Mouse (Mus musculus): ENCODE measurements around the gene Sox10. TPM values are rescaled to one million over a fixed set of nuclear protein-coding genes. Genes with fewer than 3 reads are reported as not detected.
A peak's percentile ranks its signal among the peaks of the same experiment; 100 is the strongest.

Sox10 gene
- polyA plus RNA-seq (2012; rRNA removed) = 68.1 and 80.8 TPM in 2 replicates

DNA sequence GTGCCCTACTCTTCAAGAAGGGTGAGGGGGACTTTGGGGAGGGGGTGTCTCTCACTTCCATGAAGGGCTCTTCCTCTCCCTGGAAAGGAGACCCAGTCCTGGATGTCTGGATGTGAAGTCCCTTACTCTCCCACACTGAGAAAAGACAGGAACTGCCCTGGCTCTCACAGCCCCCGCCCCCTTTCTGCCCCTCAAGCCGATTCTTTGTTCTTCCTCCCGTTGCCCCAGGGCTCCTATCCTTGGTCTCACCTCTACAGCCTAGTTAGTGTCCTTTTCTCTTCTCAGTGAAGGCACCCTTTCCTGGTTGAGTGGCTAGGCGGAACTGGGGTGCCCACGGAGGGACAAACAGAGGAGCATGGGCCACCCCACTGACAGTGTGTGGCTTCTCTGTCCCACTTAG is at the start of gene Sox10:
TSS of gene Sox10 (minus strand) at position 101 of the 400 bp plus-strand sequence.
- DNase-seq = no peak
- 77% methylated on average over 5 of the region's 5 CpGs for WGBS
- Histone ChIP-seq H3K4me1 (ENCODE audit: control insufficient read depth, insufficient read depth, low read length) (peaks cover 9% of the 10 kb centered on the region), H3K27ac (ENCODE audit: insufficient read depth, low read length) (peak within 1 kb of the TSS; percentile 23; the same call in 1 of the 2 replicates), H3K4me3 (replicated peaks; ENCODE audit: insufficient read depth, low read depth, low read length) (peak within 1 kb of the TSS; percentile 36), H3K27me3 (ENCODE audit: control insufficient read depth, insufficient read depth, low read length) (peaks cover 3% of the 10 kb centered on the region; the same call in 1 of the 2 replicates)
- TF ChIP-seq POLR2A (IDR thresholded peaks at IDR 0.05; ENCODE audit: borderline replicate concordance, insufficient read depth, low read length) (no peak), CTCF (IDR thresholded peaks at IDR 0.05; ENCODE audit: borderline replicate concordance, insufficient read depth, low read depth, low read length) (no peak)

- no peak overlapping the region for H3K4me3 ChIP-seq (replicated peaks; ENCODE audit: insufficient read depth, low read depth, low read length)
- TF ChIP-seq POLR2A (IDR thresholded peaks at IDR 0.05; ENCODE audit: borderline replicate concordance, insufficient read depth, low read length) (no peak), CTCF (IDR thresholded peaks at IDR 0.05; ENCODE audit: borderline replicate concordance, insufficient read depth, low read depth, low read length) (no peak)
- no peaks in the 10 kb centered on the region for H3K27me3 ChIP-seq (ENCODE audit: control insufficient read depth, insufficient read depth, low read length)
- no peaks in the 10 kb centered on the region for H3K4me1 ChIP-seq (ENCODE audit: control insufficient read depth, insufficient read depth, low read length)
- no peak for DNase-seq
- 49% methylated on average over 6 of the region's 6 CpGs for WGBS
- peak overlapping the region; percentile 62; the same call in 1 of the 2 replicates for H3K27ac ChIP-seq (ENCODE audit: insufficient read depth, low read length)
These were observed 48.6 kb upstream of the Sox10 start for GRCm38 (mm10) chr15:79213591-79213990.

DNA sequence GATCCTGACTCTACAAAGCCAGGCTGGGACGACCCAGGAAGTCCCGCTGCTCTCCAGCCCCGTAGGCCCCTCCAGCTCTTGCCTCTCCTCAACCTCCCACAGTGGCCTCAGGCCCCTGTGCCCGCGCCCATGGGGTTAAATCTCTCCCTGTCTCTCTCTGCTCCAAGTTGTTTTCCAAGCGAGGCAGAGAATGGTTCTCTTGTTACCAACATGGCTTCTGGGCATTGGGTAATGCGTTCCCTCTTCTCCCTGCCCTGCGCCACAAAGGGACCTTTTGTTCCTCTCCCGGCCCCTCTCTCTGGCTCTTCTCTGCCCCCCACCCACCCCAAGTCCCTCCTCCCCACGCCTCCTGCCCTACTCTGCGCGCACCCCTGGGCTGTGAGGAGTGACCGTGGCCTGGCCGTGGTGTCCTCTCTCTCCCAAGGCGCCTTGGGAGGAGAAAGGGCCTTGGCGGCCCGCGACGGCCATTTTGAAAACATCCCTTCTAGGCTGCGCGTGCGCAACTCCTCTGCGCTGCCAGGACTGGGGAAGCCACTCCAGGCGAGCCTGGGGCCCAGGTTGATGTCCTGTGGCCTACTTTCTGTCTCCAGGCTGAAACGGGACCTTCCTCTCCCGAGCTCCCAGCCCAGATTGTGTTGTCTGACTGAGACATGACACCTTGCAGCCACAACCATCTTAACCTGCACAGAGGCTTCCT is 47.9 kb upstream of the Sox10 start:
- H3K4me1 ChIP-seq (ENCODE audit: control insufficient read depth, insufficient read depth, low read length) = no peaks in the 10 kb centered on the region
- TF ChIP-seq CTCF (IDR thresholded peaks at IDR 0.05; ENCODE audit: borderline replicate concordance, insufficient read depth, low read depth, low read length) (no peak), POLR2A (IDR thresholded peaks at IDR 0.05; ENCODE audit: borderline replicate concordance, insufficient read depth, low read length) (no peak)
- no peak overlapping the region for H3K4me3 ChIP-seq (replicated peaks; ENCODE audit: insufficient read depth, low read depth, low read length)
- WGBS = 83% methylated on average over 26 of the region's 26 CpGs
- DNase-seq = peak in 1 of 2 experiments; percentile 23
- peak overlapping the region; percentile 62; the same call in 1 of the 2 replicates for H3K27ac ChIP-seq (ENCODE audit: insufficient read depth, low read length)
- no peaks in the 10 kb centered on the region for H3K27me3 ChIP-seq (ENCODE audit: control insufficient read depth, insufficient read depth, low read length)

GRCm38 (mm10) chr15:79210357-79210756 is 45.3 kb upstream of the Sox10 start:
- no peak overlapping the region for H3K27ac ChIP-seq (ENCODE audit: insufficient read depth, low read length)
- H3K4me3 ChIP-seq (replicated peaks; ENCODE audit: insufficient read depth, low read depth, low read length) = no peak overlapping the region
- DNase-seq = no peak
- WGBS = 28% methylated on average over 2 of the region's 2 CpGs
- H3K4me1 ChIP-seq (ENCODE audit: control insufficient read depth, insufficient read depth, low read length) = no peaks in the 10 kb centered on the region
- H3K27me3 ChIP-seq (ENCODE audit: control insufficient read depth, insufficient read depth, low read length) = no peaks in the 10 kb centered on the region
- no peak for TF ChIP-seq POLR2A (IDR thresholded peaks at IDR 0.05; ENCODE audit: borderline replicate concordance, insufficient read depth, low read length)
- no peak for TF ChIP-seq CTCF (IDR thresholded peaks at IDR 0.05; ENCODE audit: borderline replicate concordance, insufficient read depth, low read depth, low read length)

GRCm38 (mm10) chr15:79208758-79209439 is 43.9 kb upstream of the Sox10 start:
- WGBS = 67% methylated on average over 27 of the region's 27 CpGs
- no peak overlapping the region for H3K4me3 ChIP-seq (replicated peaks; ENCODE audit: insufficient read depth, low read depth, low read length)
- H3K4me1 ChIP-seq (ENCODE audit: control insufficient read depth, insufficient read depth, low read length) = no peaks in the 10 kb centered on the region
- 0 out of 2 replicates have a peak overlapping the region, but pooled peaks have one; percentile 57 for H3K27ac ChIP-seq (ENCODE audit: insufficient read depth, low read length)
- peak in 1 of 2 experiments; percentile 25 for DNase-seq
- no peaks in the 10 kb centered on the region for H3K27me3 ChIP-seq (ENCODE audit: control insufficient read depth, insufficient read depth, low read length)
- TF ChIP-seq CTCF (IDR thresholded peaks at IDR 0.05; ENCODE audit: borderline replicate concordance, insufficient read depth, low read depth, low read length) = no peak

DNA sequence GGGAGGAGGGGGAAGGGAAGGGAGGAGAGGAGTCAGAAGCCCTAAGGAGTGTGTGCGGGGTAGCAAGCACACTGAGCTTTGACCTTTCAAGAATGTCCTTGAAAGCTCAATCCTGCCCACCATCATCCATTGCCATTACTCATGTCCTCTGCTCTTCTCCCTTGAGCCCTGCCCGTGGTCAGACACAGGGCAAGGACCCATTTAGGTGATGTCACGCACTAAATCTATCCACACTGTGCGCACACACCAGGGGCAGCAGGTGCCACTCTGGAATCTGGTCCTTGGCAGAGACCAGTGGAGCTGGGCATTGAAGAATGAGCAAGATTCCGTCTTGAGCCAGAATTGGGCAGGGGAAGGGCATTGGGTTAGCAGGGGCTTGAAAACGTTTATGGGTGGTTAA is 43.2 kb upstream of the Sox10 start:
- H3K4me3 ChIP-seq (replicated peaks; ENCODE audit: insufficient read depth, low read depth, low read length) = no peak overlapping the region
- H3K27me3 ChIP-seq (ENCODE audit: control insufficient read depth, insufficient read depth, low read length) = no peaks in the 10 kb centered on the region
- TF ChIP-seq POLR2A (IDR thresholded peaks at IDR 0.05; ENCODE audit: borderline replicate concordance, insufficient read depth, low read length) (no peak), CTCF (IDR thresholded peaks at IDR 0.05; ENCODE audit: borderline replicate concordance, insufficient read depth, low read depth, low read length) (no peak)
- 68% methylated on average over 6 of the region's 6 CpGs for WGBS
- no peak overlapping the region for H3K27ac ChIP-seq (ENCODE audit: insufficient read depth, low read length)
- DNase-seq = no peak
- no peaks in the 10 kb centered on the region for H3K4me1 ChIP-seq (ENCODE audit: control insufficient read depth, insufficient read depth, low read length)

DNA sequence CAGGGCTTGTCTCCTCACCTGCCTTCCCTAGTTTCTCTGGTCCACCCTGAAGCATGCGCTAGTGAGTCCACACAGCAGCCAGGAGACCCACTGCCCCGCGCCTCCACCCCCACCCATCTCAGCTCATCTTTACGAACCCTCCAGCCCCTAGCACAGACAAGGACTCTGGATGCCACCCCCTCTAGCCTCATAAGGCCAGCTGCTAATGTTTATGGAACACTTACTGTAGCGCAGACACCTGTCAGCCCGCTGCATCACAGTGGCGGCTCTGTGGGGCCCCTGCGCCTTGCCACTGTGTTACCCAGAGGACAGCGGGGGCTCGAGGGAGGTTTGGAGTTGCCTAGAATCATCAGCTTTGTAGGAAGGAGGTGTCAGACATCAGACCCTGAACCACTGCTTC is 37.5 kb upstream of the Sox10 start:
- TF ChIP-seq CTCF (IDR thresholded peaks at IDR 0.05; ENCODE audit: borderline replicate concordance, insufficient read depth, low read depth, low read length) (no peak), POLR2A (IDR thresholded peaks at IDR 0.05; ENCODE audit: borderline replicate concordance, insufficient read depth, low read length) (no peak)
- H3K27ac ChIP-seq (ENCODE audit: insufficient read depth, low read length) = no peak overlapping the region
- 42% methylated on average over 10 of the region's 10 CpGs for WGBS

More for the DNA sequence above, 37.5 kb upstream of the Sox10 start:
- no peaks in the 10 kb centered on the region for H3K4me1 ChIP-seq (ENCODE audit: control insufficient read depth, insufficient read depth, low read length)
- H3K27me3 ChIP-seq (ENCODE audit: control insufficient read depth, insufficient read depth, low read length) = no peaks in the 10 kb centered on the region
- no peak overlapping the region for H3K4me3 ChIP-seq (replicated peaks; ENCODE audit: insufficient read depth, low read depth, low read length)
- no peak for DNase-seq

Measured in cerebellum, adult 2 months (tissue).